Mouse (Mus musculus): ENCODE data around the gene Hspb2. TPM values are rescaled to one million over a fixed set of nuclear protein-coding genes. Genes with fewer than 3 reads are reported as not detected.
A peak's percentile ranks its signal among the peaks of the same experiment; 100 is the strongest.

The Hspb2 gene
- 1.6 and 3.8 TPM in 2 replicates for polyA plus RNA-seq (2011; ENCODE audit: insufficient read length, low read depth, missing spikeins)

DNA sequence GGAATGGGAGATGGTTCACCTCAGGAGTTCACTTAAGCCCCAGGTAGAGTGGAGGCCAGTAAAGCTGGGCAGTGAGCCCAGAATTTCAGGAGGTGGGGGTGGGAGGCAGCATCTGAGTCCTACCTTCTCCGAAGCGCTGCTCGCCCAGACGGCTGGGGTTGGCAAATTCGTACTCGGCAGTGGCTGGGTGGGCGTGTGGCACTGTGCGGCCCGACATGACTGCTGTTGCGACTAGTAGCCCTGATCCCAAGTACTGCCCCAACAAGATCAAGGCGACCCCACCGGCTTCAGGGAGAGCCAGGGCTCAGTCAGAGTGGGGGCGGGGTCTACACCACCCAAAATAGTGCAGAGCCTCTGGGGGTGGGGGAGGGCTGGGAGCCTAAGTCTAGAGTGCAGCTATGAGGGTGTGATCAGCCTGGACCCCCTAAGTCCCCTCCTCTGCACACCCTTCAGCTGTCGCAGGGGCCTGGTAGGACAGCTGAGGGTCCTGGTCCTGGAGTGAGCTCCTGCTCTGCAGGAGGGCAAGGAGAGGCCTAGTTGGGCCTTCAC is at the start of gene Hspb2:
Gene Hspb2, minus strand, starts transcription at position 301 of the 549 bp plus-strand sequence.
- peaks cover 12% of the 10 kb centered on the region for H3K4me1 ChIP-seq (ENCODE audit: control insufficient read depth, insufficient read depth, low read length)
- TF ChIP-seq CTCF (IDR thresholded peaks at IDR 0.05; ENCODE audit: borderline replicate concordance, insufficient read depth, low read length) (no peak), POLR2A (IDR thresholded peaks at IDR 0.05; ENCODE audit: low read depth, low read length) (no peak)
- peak within 1 kb of the TSS; percentile 43 for H3K4me3 ChIP-seq (ENCODE audit: insufficient read depth, low read length)
- H3K27ac ChIP-seq (ENCODE audit: insufficient read depth, low read length): peak within 1 kb of the TSS; percentile 90

GRCm38 (mm10) chr9:50800985-50801384 is 48.8 kb upstream of the Hspb2 start:
- TF ChIP-seq CTCF (IDR thresholded peaks at IDR 0.05; ENCODE audit: borderline replicate concordance, insufficient read depth, low read length) (peak; percentile 69; the same call in 1 of the 2 replicates), POLR2A (IDR thresholded peaks at IDR 0.05; ENCODE audit: low read depth, low read length) (no peak)
- no peaks in the 10 kb centered on the region for H3K4me1 ChIP-seq (ENCODE audit: control insufficient read depth, insufficient read depth, low read length)
- H3K4me3 ChIP-seq (ENCODE audit: insufficient read depth, low read length): no peak overlapping the region
- no peak overlapping the region for H3K27ac ChIP-seq (ENCODE audit: insufficient read depth, low read length)

GRCm38 (mm10) chr9:50798368-50798767 is 46.2 kb upstream of the Hspb2 start:
- H3K4me1 ChIP-seq (ENCODE audit: control insufficient read depth, insufficient read depth, low read length): no peaks in the 10 kb centered on the region
- no peak for TF ChIP-seq POLR2A (IDR thresholded peaks at IDR 0.05; ENCODE audit: low read depth, low read length)
- no peak for TF ChIP-seq CTCF (IDR thresholded peaks at IDR 0.05; ENCODE audit: borderline replicate concordance, insufficient read depth, low read length)
- H3K4me3 ChIP-seq (ENCODE audit: insufficient read depth, low read length): no peak overlapping the region
- no peak overlapping the region for H3K27ac ChIP-seq (ENCODE audit: insufficient read depth, low read length)

DNA sequence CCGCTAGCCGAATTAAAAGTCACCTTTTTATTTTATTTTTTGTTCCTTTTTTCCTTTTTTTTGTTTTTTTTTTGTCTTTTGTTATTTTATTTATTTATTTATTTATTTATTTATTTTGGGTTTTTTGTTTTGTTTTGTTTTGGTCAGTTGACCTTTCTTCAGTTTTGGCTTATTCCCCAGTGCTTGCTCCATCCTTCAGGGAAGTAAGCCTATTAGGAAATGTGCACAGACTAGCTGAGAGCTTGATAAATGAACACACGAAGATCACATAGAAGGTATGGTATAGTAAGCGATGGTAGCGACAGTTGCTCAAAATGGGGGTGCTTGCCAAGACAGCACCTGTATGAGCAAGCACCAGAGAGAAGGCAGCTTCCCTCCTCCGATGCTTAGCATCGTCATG is 45.5 kb upstream of the Hspb2 start:
- Histone ChIP-seq H3K4me3 (ENCODE audit: insufficient read depth, low read length) (no peak overlapping the region), H3K4me1 (ENCODE audit: control insufficient read depth, insufficient read depth, low read length) (no peaks in the 10 kb centered on the region), H3K27ac (ENCODE audit: insufficient read depth, low read length) (no peak overlapping the region)
- TF ChIP-seq POLR2A (IDR thresholded peaks at IDR 0.05; ENCODE audit: low read depth, low read length) (no peak), CTCF (IDR thresholded peaks at IDR 0.05; ENCODE audit: borderline replicate concordance, insufficient read depth, low read length) (no peak)

- Histone ChIP-seq H3K27ac (ENCODE audit: insufficient read depth, low read length) (no peak overlapping the region), H3K4me3 (ENCODE audit: insufficient read depth, low read length) (no peak overlapping the region), H3K4me1 (ENCODE audit: control insufficient read depth, insufficient read depth, low read length) (no peaks in the 10 kb centered on the region)
- TF ChIP-seq CTCF (IDR thresholded peaks at IDR 0.05; ENCODE audit: borderline replicate concordance, insufficient read depth, low read length) (no peak), POLR2A (IDR thresholded peaks at IDR 0.05; ENCODE audit: low read depth, low read length) (no peak)
Observed at GRCm38 (mm10) chr9:50796776-50797175, 44.6 kb upstream of the Hspb2 start.

DNA sequence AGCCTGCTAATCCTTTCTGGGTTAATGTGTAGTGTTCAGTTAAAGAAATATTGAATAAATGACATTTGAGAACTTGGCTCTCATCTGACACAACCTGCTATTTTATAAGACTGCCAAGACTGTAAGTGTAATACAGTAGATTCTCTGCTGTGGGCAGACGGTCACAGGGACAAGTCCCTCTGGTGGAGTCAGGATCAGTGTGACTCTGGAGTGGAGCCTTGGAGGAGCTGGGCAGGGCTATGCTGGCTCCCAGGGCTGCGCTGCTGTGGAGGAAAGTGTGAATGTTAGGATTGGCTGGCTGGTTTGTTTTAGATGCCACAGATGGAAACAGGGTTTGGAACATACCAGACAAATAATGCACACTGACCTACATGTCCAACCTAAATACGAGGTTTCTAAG is 43.1 kb upstream of the Hspb2 start:
- H3K27ac ChIP-seq (ENCODE audit: insufficient read depth, low read length): no peak overlapping the region
- no peak overlapping the region for H3K4me3 ChIP-seq (ENCODE audit: insufficient read depth, low read length)
- TF ChIP-seq POLR2A (IDR thresholded peaks at IDR 0.05; ENCODE audit: low read depth, low read length) (no peak), CTCF (IDR thresholded peaks at IDR 0.05; ENCODE audit: borderline replicate concordance, insufficient read depth, low read length) (no peak)
- H3K4me1 ChIP-seq (ENCODE audit: control insufficient read depth, insufficient read depth, low read length): no peaks in the 10 kb centered on the region

GRCm38 (mm10) chr9:50782155-50782554 is 30.0 kb upstream of the Hspb2 start:
- Histone ChIP-seq H3K4me1 (ENCODE audit: control insufficient read depth, insufficient read depth, low read length) (no peaks in the 10 kb centered on the region), H3K27ac (ENCODE audit: insufficient read depth, low read length) (no peak overlapping the region), H3K4me3 (ENCODE audit: insufficient read depth, low read length) (no peak overlapping the region)
- TF ChIP-seq CTCF (IDR thresholded peaks at IDR 0.05; ENCODE audit: borderline replicate concordance, insufficient read depth, low read length) (peak; percentile 58; the same call in 1 of the 2 replicates), POLR2A (IDR thresholded peaks at IDR 0.05; ENCODE audit: low read depth, low read length) (no peak)

DNA sequence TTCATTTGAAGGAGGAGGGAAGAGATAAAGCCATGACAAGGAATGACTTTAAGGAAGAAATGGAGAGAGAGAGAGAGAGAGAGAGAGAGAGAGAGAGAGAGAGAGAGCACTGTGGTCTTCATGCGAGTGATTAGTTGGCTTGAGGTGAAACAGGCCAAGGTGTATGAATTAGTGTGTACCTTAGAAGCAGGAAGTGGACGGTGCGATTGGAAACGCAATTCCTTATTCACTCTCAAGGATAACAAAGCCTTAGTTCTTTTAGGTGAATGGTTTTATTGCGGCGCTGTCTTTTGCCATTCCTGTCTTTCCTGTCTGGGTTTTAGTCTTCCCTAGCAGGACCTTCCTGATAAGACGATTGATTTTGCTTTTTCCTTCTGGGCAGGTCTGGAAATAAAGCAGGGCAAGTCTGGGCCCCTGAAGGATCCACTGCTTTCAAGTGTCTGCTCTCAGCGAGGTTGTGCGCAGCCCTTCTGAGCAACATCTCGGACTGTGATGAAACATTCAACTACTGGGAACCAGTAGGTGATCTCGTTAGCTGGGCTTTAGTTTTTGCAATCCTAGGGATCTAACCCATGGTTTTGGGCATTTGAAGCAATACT is 24.1 kb upstream of the Hspb2 start:
- Histone ChIP-seq H3K4me3 (ENCODE audit: insufficient read depth, low read length) (peak overlapping the region; percentile 66), H3K4me1 (ENCODE audit: control insufficient read depth, insufficient read depth, low read length) (peaks cover 8% of the 10 kb centered on the region), H3K27ac (ENCODE audit: insufficient read depth, low read length) (no peak overlapping the region)
- no peak for TF ChIP-seq POLR2A (IDR thresholded peaks at IDR 0.05; ENCODE audit: low read depth, low read length)
- TF ChIP-seq CTCF (IDR thresholded peaks at IDR 0.05; ENCODE audit: borderline replicate concordance, insufficient read depth, low read length): no peak

GRCm38 (mm10) chr9:50775662-50776126 is 23.5 kb upstream of the Hspb2 start:
- H3K4me1 ChIP-seq (ENCODE audit: control insufficient read depth, insufficient read depth, low read length): peaks cover 8% of the 10 kb centered on the region
- H3K27ac ChIP-seq (ENCODE audit: insufficient read depth, low read length): no peak overlapping the region
- H3K4me3 ChIP-seq (ENCODE audit: insufficient read depth, low read length): peak overlapping the region; percentile 66
- TF ChIP-seq POLR2A (IDR thresholded peaks at IDR 0.05; ENCODE audit: low read depth, low read length) (0 out of 2 replicates have a peak, but pooled peaks have one; percentile 11), CTCF (IDR thresholded peaks at IDR 0.05; ENCODE audit: borderline replicate concordance, insufficient read depth, low read length) (no peak)

DNA sequence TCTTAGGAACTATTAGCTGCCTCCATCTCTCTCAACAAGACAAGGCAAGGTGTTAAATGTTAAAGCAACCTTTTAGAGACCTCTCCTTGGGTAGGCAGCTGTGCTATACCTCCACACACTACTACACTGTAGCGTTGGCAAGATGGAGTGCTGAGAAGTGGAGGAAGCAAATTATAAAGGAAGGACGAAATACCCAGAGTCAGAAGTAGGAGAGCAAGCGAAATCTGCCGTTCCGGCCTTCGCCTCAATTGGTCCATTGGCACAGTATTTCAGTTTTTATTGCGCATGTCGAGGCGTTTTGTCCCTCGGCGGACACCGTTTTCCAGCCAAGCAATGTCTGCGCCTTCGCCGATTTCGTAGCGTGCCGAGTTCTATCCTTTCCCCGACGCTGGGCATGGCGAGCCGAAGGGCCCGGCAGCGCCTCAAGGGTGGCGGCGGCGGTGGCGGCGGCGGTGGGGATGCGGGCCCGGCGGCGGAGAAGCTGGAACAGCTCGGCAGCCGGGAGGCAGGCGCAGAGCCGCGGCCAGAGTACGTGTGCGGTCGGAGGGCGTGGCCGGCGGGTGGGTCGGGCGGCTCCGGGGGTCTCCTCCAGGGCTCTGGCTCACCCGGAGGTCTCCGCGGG is 22.9 kb upstream of the Hspb2 start, which contains the start of the genes Alg9 and 1110032A03Rik:
Gene Alg9, plus strand, starts transcription at position 29 of the 622 bp plus-strand sequence.
Gene 1110032A03Rik, minus strand, starts transcription at position 530 of the 622 bp plus-strand sequence.
- Histone ChIP-seq H3K4me3 (ENCODE audit: insufficient read depth, low read length) (peak within 1 kb of the TSS; percentile 66), H3K4me1 (ENCODE audit: control insufficient read depth, insufficient read depth, low read length) (peaks cover 8% of the 10 kb centered on the region), H3K27ac (ENCODE audit: insufficient read depth, low read length) (peak within 1 kb of the TSS; percentile 41; the same call in 1 of the 2 replicates)
- no peak for TF ChIP-seq CTCF (IDR thresholded peaks at IDR 0.05; ENCODE audit: borderline replicate concordance, insufficient read depth, low read length)
- TF ChIP-seq POLR2A (IDR thresholded peaks at IDR 0.05; ENCODE audit: low read depth, low read length): peak; percentile 82
